19 mouse cellular contexts compared by ENCODE assay signal in genomic region chr11:60309875-60310274, GRCm38 (mm10). TPM values are rescaled to one million over a fixed set of nuclear protein-coding genes. Genes with fewer than 3 reads are reported as not detected.
DNase-seq lines count a peak whose midpoint lies in the region; ATAC-seq and TF ChIP-seq lines count a peak whose summit lies in the region.
"Had no signal": no experiment of that assay in that cellular context is flagged by ENCODE, and none has a peak within 500 bp of the region (broad histone marks: within the 10 kb centered on the region; RNA-seq: fewer than 3 reads in every experiment).

No protein-coding gene starts in this region.

- H3K9me3 ChIP-seq in embryonic facial prominence, embryonic 13.5 days, result no peaks in the 10 kb centered on the region
- 0 out of 2 replicates have a peak, but pooled peaks cover 7% of the 10 kb centered on the region for H3K9me3 ChIP-seq in embryonic facial prominence, embryonic 10.5 days
- H3K9me3 ChIP-seq in intestine, embryonic 16.5 days (ENCODE audit: control insufficient read depth, low read length), result no peaks in the 10 kb centered on the region; the same call in 1 of the 2 replicates
- H3K9me3 ChIP-seq in intestine, postnatal 0 days (ENCODE audit: control insufficient read depth), result no peaks in the 10 kb centered on the region
- no peaks in the 10 kb centered on the region for H3K9me3 ChIP-seq in lung, embryonic 15.5 days
- no peaks in the 10 kb centered on the region for H3K9me3 ChIP-seq in lung, postnatal 0 days (ENCODE audit: low read length)
- no peaks in the 10 kb centered on the region for H3K9me3 ChIP-seq in hindbrain, embryonic 15.5 days
- H3K9me3 ChIP-seq: G1E; heart, embryonic 13.5 days had no signal

- H3K36me3 ChIP-seq in embryonic facial prominence, embryonic 13.5 days, result no peaks in the 10 kb centered on the region
- no peaks in the 10 kb centered on the region for H3K36me3 ChIP-seq in embryonic facial prominence, embryonic 10.5 days (replicated peaks)
- H3K36me3 ChIP-seq in intestine, embryonic 16.5 days (ENCODE audit: control insufficient read depth, insufficient read depth, low read length), result 0 out of 2 replicates have a peak, but pooled peaks cover 2% of the 10 kb centered on the region
- H3K36me3 ChIP-seq in intestine, postnatal 0 days (ENCODE audit: control insufficient read depth, insufficient read depth), result no peaks in the 10 kb centered on the region
- H3K36me3 ChIP-seq in lung, embryonic 15.5 days, result no peaks in the 10 kb centered on the region
- no peaks in the 10 kb centered on the region for H3K36me3 ChIP-seq in lung, postnatal 0 days (ENCODE audit: insufficient read depth, low read length)
- H3K36me3 ChIP-seq in hindbrain, embryonic 15.5 days, result no peaks in the 10 kb centered on the region
- H3K36me3 ChIP-seq: heart, embryonic 13.5 days had no signal

- H3K4me1 ChIP-seq in embryonic facial prominence, embryonic 13.5 days, result peaks cover 58% of the 10 kb centered on the region
- H3K4me1 ChIP-seq in embryonic facial prominence, embryonic 10.5 days, result peaks cover 34% of the 10 kb centered on the region
- peaks cover 61% of the 10 kb centered on the region for H3K4me1 ChIP-seq in intestine, embryonic 16.5 days (ENCODE audit: control insufficient read depth, insufficient read depth, low read length)
- peaks cover 26% of the 10 kb centered on the region for H3K4me1 ChIP-seq in intestine, postnatal 0 days (replicated peaks; ENCODE audit: control insufficient read depth, insufficient read depth, low read length)
- H3K4me1 ChIP-seq in lung, embryonic 15.5 days, result peaks cover 61% of the 10 kb centered on the region
- H3K4me1 ChIP-seq in lung, postnatal 0 days (ENCODE audit: insufficient read depth, low read depth, low read length), result peaks cover 16% of the 10 kb centered on the region; the same call in 1 of the 2 replicates
- H3K4me1 ChIP-seq in hindbrain, embryonic 15.5 days (replicated peaks), result peaks cover 41% of the 10 kb centered on the region

- H3K27me3 ChIP-seq in embryonic facial prominence, embryonic 13.5 days, result no peaks in the 10 kb centered on the region
- H3K27me3 ChIP-seq in embryonic facial prominence, embryonic 10.5 days (replicated peaks; ENCODE audit: low read depth, poor library complexity, severe bottlenecking), result no peaks in the 10 kb centered on the region
- H3K27me3 ChIP-seq in intestine, embryonic 16.5 days (replicated peaks; ENCODE audit: control insufficient read depth, insufficient read depth, low read length), result no peaks in the 10 kb centered on the region
- H3K27me3 ChIP-seq in intestine, postnatal 0 days (replicated peaks; ENCODE audit: control insufficient read depth, insufficient read depth, low read length), result no peaks in the 10 kb centered on the region
- no peaks in the 10 kb centered on the region for H3K27me3 ChIP-seq in lung, embryonic 15.5 days
- H3K27me3 ChIP-seq in lung, postnatal 0 days (replicated peaks; ENCODE audit: insufficient read depth, low read length), result no peaks in the 10 kb centered on the region
- no peaks in the 10 kb centered on the region for H3K27me3 ChIP-seq in hindbrain, embryonic 15.5 days
- H3K27me3 ChIP-seq: heart, embryonic 13.5 days had no signal

- TF ChIP-seq CTCF in intestine, postnatal 0 days (IDR thresholded peaks at IDR 0.05; ENCODE audit: low read depth), result no peak
- TF ChIP-seq CTCF in lung, postnatal 0 days (IDR thresholded peaks at IDR 0.05), result no peak

- H3K27ac ChIP-seq in embryonic facial prominence, embryonic 13.5 days, result peak overlapping the region; percentile 28; the same call in 1 of the 2 replicates
- no peak overlapping the region for H3K27ac ChIP-seq in embryonic facial prominence, embryonic 10.5 days (replicated peaks)
- H3K27ac ChIP-seq in intestine, embryonic 16.5 days (ENCODE audit: low read length), result 0 out of 2 replicates have a peak overlapping the region, but pooled peaks have one; percentile 42
- no peak overlapping the region for H3K27ac ChIP-seq in intestine, postnatal 0 days (ENCODE audit: low read depth, low read length)
- peak overlapping the region; percentile 92 for H3K27ac ChIP-seq in lung, embryonic 15.5 days
- H3K27ac ChIP-seq in lung, postnatal 0 days (ENCODE audit: low read length), result no peak overlapping the region
- H3K27ac ChIP-seq in hindbrain, embryonic 15.5 days (replicated peaks), result peak overlapping the region; percentile 22; the same call in 1 of the 2 replicates

- H3K4me3 ChIP-seq in embryonic facial prominence, embryonic 13.5 days, result no peak overlapping the region
- no peak overlapping the region for H3K4me3 ChIP-seq in embryonic facial prominence, embryonic 10.5 days
- H3K4me3 ChIP-seq in intestine, embryonic 16.5 days (ENCODE audit: low read length), result no peak overlapping the region
- H3K4me3 ChIP-seq in intestine, postnatal 0 days (ENCODE audit: low read depth, low read length), result no peak overlapping the region
- no peak overlapping the region for H3K4me3 ChIP-seq in lung, embryonic 15.5 days
- no peak overlapping the region for H3K4me3 ChIP-seq in lung, postnatal 0 days (ENCODE audit: low read depth, low read length)
- no peak overlapping the region for H3K4me3 ChIP-seq in hindbrain, embryonic 15.5 days
- H3K4me3 ChIP-seq: heart, embryonic 13.5 days had no signal

- DNase-seq in embryonic facial prominence, embryonic 10.5 days (ENCODE audit: low spot score), result no peak
- no peak for DNase-seq in lung, postnatal 0 days (ENCODE audit: low spot score)
- no peak for DNase-seq in gastrocnemius, postnatal 10 days
- DNase-seq: adrenal gland, postnatal 36 days; cerebellum, adult 9-10 months; forebrain, postnatal 0 days; gastrocnemius, postnatal 14 days; kidney, postnatal 10 days; layer of hippocampus, adult 9-11 months; thymus, adult 18-20 months had no signal

- no peak for TF ChIP-seq EP300 in lung, postnatal 0 days (IDR thresholded peaks at IDR 0.05)

- H3K9ac ChIP-seq in embryonic facial prominence, embryonic 13.5 days, result no peak overlapping the region
- H3K9ac ChIP-seq in intestine, embryonic 16.5 days (ENCODE audit: low read depth, low read length), result no peak overlapping the region
- H3K9ac ChIP-seq in intestine, postnatal 0 days (ENCODE audit: low read depth, low read length), result no peak overlapping the region
- no peak overlapping the region for H3K9ac ChIP-seq in lung, embryonic 15.5 days
- no peak overlapping the region for H3K9ac ChIP-seq in lung, postnatal 0 days (replicated peaks; ENCODE audit: low read depth)
- no peak overlapping the region for H3K9ac ChIP-seq in hindbrain, embryonic 15.5 days
- H3K9ac ChIP-seq: forebrain, postnatal 0 days had no signal

- H3K4me2 ChIP-seq in embryonic facial prominence, embryonic 13.5 days, result no peak overlapping the region
- no peak overlapping the region for H3K4me2 ChIP-seq in intestine, embryonic 16.5 days (ENCODE audit: low read depth, low read length)
- H3K4me2 ChIP-seq in intestine, postnatal 0 days (replicated peaks; ENCODE audit: low read depth), result no peak overlapping the region
- H3K4me2 ChIP-seq in lung, embryonic 15.5 days, result no peak overlapping the region
- no peak overlapping the region for H3K4me2 ChIP-seq in lung, postnatal 0 days (replicated peaks; ENCODE audit: low read depth, low read length)
- no peak overlapping the region for H3K4me2 ChIP-seq in hindbrain, embryonic 15.5 days
- H3K4me2 ChIP-seq: heart, embryonic 13.5 days had no signal

- no peak for ATAC-seq in embryonic facial prominence, embryonic 13.5 days (ENCODE audit: insufficient number of reproducible peaks, insufficient read depth, low FRiP score, low TSS enrichment, low read depth)
- ATAC-seq in intestine, embryonic 16.5 days, result no peak
- ATAC-seq in intestine, postnatal 0 days, result no peak
- ATAC-seq in lung, embryonic 15.5 days (ENCODE audit: borderline replicate concordance, extremely low read depth, low FRiP score, low TSS enrichment), result no peak
- no peak for ATAC-seq in lung, postnatal 0 days
- no peak for ATAC-seq in hindbrain, embryonic 15.5 days (ENCODE audit: low FRiP score, low read depth)
- ATAC-seq: CD4-positive, CD25-positive, alpha-beta regulatory T cell, adult 4 months; forebrain, postnatal 0 days had no signal

RNA-seq across cellular contexts. Expression of gene Tom1l2, which starts 42.8 kb away (rescaled TPM):
- 27.8 and 29.5 TPM in 2 replicates for polyA plus RNA-seq in embryonic facial prominence, embryonic 13.5 days (2015; fragmentation: Nextera tagmentation; extraction: Ambion mirVana)
- 20.4 and 21.0 TPM in 2 replicates for polyA plus RNA-seq in embryonic facial prominence, embryonic 10.5 days (2016; fragmentation: Nextera tagmentation; extraction: Ambion mirVana)
- polyA plus RNA-seq in intestine, embryonic 16.5 days (2015; fragmentation: Nextera tagmentation; extraction: Ambion mirVana), result 29.6 and 33.8 TPM in 2 replicates
- polyA plus RNA-seq in intestine, postnatal 0 days (2015; fragmentation: Nextera tagmentation; extraction: Ambion mirVana), result 29.6 and 35.1 TPM in 2 replicates
- 23.3 and 26.1 TPM in 2 replicates for polyA plus RNA-seq in lung, embryonic 15.5 days (2015; fragmentation: Nextera tagmentation; extraction: Ambion mirVana)
- 19.1 and 19.7 TPM in 2 replicates for polyA plus RNA-seq in lung, postnatal 0 days (2015; fragmentation: Nextera tagmentation; extraction: Ambion mirVana)
- polyA plus RNA-seq in hindbrain, embryonic 15.5 days (2015; fragmentation: Nextera tagmentation; extraction: Ambion mirVana), result 65.4 and 71.4 TPM in 2 replicates
- total RNA-seq in gastrocnemius, postnatal 10 days (2021), result 10 to 100 TPM; 38.6 to 45.1 TPM

RNA-seq across cellular contexts. Expression of gene Drc3, which starts 43.3 kb away (rescaled TPM):
- 2.4 and 2.7 TPM in 2 replicates for polyA plus RNA-seq in embryonic facial prominence, embryonic 13.5 days (2015; fragmentation: Nextera tagmentation; extraction: Ambion mirVana)
- 1.2 and 1.6 TPM in 2 replicates for polyA plus RNA-seq in embryonic facial prominence, embryonic 10.5 days (2016; fragmentation: Nextera tagmentation; extraction: Ambion mirVana)
- 1.9 and 2.2 TPM in 2 replicates for polyA plus RNA-seq in intestine, embryonic 16.5 days (2015; fragmentation: Nextera tagmentation; extraction: Ambion mirVana)
- 1.7 and 1.9 TPM in 2 replicates for polyA plus RNA-seq in intestine, postnatal 0 days (2015; fragmentation: Nextera tagmentation; extraction: Ambion mirVana)
- polyA plus RNA-seq in lung, embryonic 15.5 days (2015; fragmentation: Nextera tagmentation; extraction: Ambion mirVana), result 5.8 and 6.1 TPM in 2 replicates
- polyA plus RNA-seq in lung, postnatal 0 days (2015; fragmentation: Nextera tagmentation; extraction: Ambion mirVana), result 16.8 and 18.0 TPM in 2 replicates
- polyA plus RNA-seq in hindbrain, embryonic 15.5 days (2015; fragmentation: Nextera tagmentation; extraction: Ambion mirVana), result 7.1 and 7.7 TPM in 2 replicates
- total RNA-seq in gastrocnemius, postnatal 10 days (2021), result 1 to 10 TPM; 1.3 to 1.6 TPM
- total RNA-seq: monocyte, adult 5-6 weeks had no signal

Comparison
In these comparisons a context has a peak if more than half of its experiments do, and no peak if none do; other contexts are left out.
1. H3K27ac ChIP-seq: peak in embryonic facial prominence, embryonic 13.5 days (single experiment), intestine, embryonic 16.5 days (single experiment), lung, embryonic 15.5 days (single experiment) and hindbrain, embryonic 15.5 days (single experiment); none in embryonic facial prominence, embryonic 10.5 days (single experiment), intestine, postnatal 0 days (single experiment) and lung, postnatal 0 days (single experiment).